14 mouse cellular contexts compared by ENCODE assay signal in the genomic region with DNA sequence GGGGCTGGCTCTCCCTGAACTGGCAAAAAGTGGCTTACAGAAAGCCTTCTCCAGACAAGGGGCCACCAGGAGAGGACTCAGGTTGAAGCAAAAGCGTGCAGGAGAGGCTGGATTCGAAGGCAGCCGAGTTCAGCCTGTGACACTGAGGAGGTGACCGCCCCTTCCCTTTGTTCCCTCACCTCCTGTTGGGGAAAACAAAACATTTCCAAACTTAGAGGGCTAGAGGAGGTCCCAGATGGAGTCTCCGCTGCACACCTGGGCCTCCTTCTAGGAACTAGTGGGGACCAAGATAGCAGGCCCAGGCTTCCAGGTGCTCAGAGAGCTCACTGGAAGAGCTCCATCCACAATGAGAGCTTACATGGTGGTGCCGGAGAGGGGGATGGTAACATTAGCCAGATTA.
DNase-seq lines count a peak whose midpoint lies in the region; ATAC-seq and TF ChIP-seq lines count a peak whose summit lies in the region.
"Had no signal": no experiment of that assay in that cellular context is flagged by ENCODE, and none has a peak within 500 bp of the region (broad histone marks: within the 10 kb centered on the region; RNA-seq: fewer than 3 reads in every experiment).

No protein-coding gene starts in this region.

- peaks cover 44% of the 10 kb centered on the region for H3K4me1 ChIP-seq in forebrain, embryonic 12.5 days
- H3K4me1 ChIP-seq in forebrain, postnatal 0 days (ENCODE audit: insufficient read depth): 0 out of 2 replicates have a peak, but pooled peaks cover 8% of the 10 kb centered on the region
- peaks cover 14% of the 10 kb centered on the region for H3K4me1 ChIP-seq in kidney, embryonic 16.5 days (ENCODE audit: insufficient read depth, low read length)
- peaks cover 11% of the 10 kb centered on the region for H3K4me1 ChIP-seq in ES-Bruce4 (ENCODE audit: control insufficient read depth, insufficient read depth, low read length)
- H3K4me1 ChIP-seq in limb, embryonic 12.5 days (replicated peaks): peaks cover 45% of the 10 kb centered on the region

- WGBS in forebrain, embryonic 12.5 days: 20% methylated on average over 6 of the region's 6 CpGs
- WGBS in forebrain, postnatal 0 days: 28% methylated on average over 6 of the region's 6 CpGs
- WGBS in kidney, embryonic 16.5 days: 73% methylated on average over 6 of the region's 6 CpGs
- WGBS in limb, embryonic 12.5 days: 64% methylated on average over 6 of the region's 6 CpGs

- H3K9ac ChIP-seq in forebrain, embryonic 12.5 days: no peak overlapping the region
- H3K9ac ChIP-seq in forebrain, postnatal 0 days: no peak overlapping the region
- no peak overlapping the region for H3K9ac ChIP-seq in kidney, embryonic 16.5 days (replicated peaks; ENCODE audit: low read length)
- no peak overlapping the region for H3K9ac ChIP-seq in ES-Bruce4 (ENCODE audit: low read depth, poor library complexity, severe bottlenecking)
- no peak overlapping the region for H3K9ac ChIP-seq in limb, embryonic 12.5 days (replicated peaks)
- H3K9ac ChIP-seq: hindbrain, embryonic 15.5 days; intestine, embryonic 15.5 days; liver, embryonic 14.5 days had no signal

- TF ChIP-seq POLR2A in ES-Bruce4 (IDR thresholded peaks at IDR 0.05; ENCODE audit: insufficient read depth, low read length): no peak

- no peak for DNase-seq in forebrain, postnatal 0 days
- no peak for DNase-seq in kidney, postnatal 25 days
- DNase-seq in embryo, embryonic 11 days: no peak
- DNase-seq in cerebellum, postnatal 25 days: no peak
- DNase-seq: cerebellum, adult 9-11 months; gastrocnemius, postnatal 25 days; right cerebral cortex, postnatal 4 days had no signal

- no peaks in the 10 kb centered on the region for H3K9me3 ChIP-seq in forebrain, embryonic 12.5 days
- no peaks in the 10 kb centered on the region for H3K9me3 ChIP-seq in forebrain, postnatal 0 days (ENCODE audit: low read length)
- H3K9me3 ChIP-seq in kidney, embryonic 16.5 days (ENCODE audit: low read length): no peaks in the 10 kb centered on the region
- H3K9me3 ChIP-seq in ES-Bruce4 (replicated peaks; ENCODE audit: control insufficient read depth, insufficient read depth, low read length, poor library complexity, severe bottlenecking): no peaks in the 10 kb centered on the region
- H3K9me3 ChIP-seq in limb, embryonic 12.5 days: no peaks in the 10 kb centered on the region
- H3K9me3 ChIP-seq: hindbrain, embryonic 15.5 days; intestine, embryonic 15.5 days had no signal

- TF ChIP-seq EP300 in ES-Bruce4 (IDR thresholded peaks at IDR 0.05; ENCODE audit: insufficient read depth, low read depth, low read length): 0 out of 2 replicates have a peak, but pooled peaks have one; percentile 15

- TF ChIP-seq CTCF in forebrain, postnatal 0 days (IDR thresholded peaks at IDR 0.05; ENCODE audit: low read depth): no peak
- TF ChIP-seq CTCF in ES-Bruce4 (IDR thresholded peaks at IDR 0.05; ENCODE audit: low read depth, low read length): no peak

- H3K27ac ChIP-seq in forebrain, embryonic 12.5 days: peak overlapping the region; percentile 65; the same call in 1 of the 2 replicates
- no peak overlapping the region for H3K27ac ChIP-seq in forebrain, postnatal 0 days (ENCODE audit: low read depth, low read length)
- peak overlapping the region; percentile 65; the same call in 1 of the 2 replicates for H3K27ac ChIP-seq in kidney, embryonic 16.5 days (ENCODE audit: low read length)
- H3K27ac ChIP-seq in ES-Bruce4 (ENCODE audit: insufficient read depth, low read length): no peak overlapping the region
- peak overlapping the region; percentile 71 for H3K27ac ChIP-seq in limb, embryonic 12.5 days
- H3K27ac ChIP-seq: hindbrain, embryonic 15.5 days; intestine, embryonic 15.5 days; liver, embryonic 14.5 days had no signal

- no peak for ATAC-seq in forebrain, embryonic 12.5 days (ENCODE audit: low FRiP score)
- ATAC-seq in forebrain, postnatal 0 days: no peak
- ATAC-seq in kidney, embryonic 16.5 days (ENCODE audit: low FRiP score, low TSS enrichment): no peak
- no peak for ATAC-seq in limb, embryonic 12.5 days (ENCODE audit: insufficient number of reproducible peaks, insufficient read depth, low FRiP score, low TSS enrichment, low read depth)

- H3K36me3 ChIP-seq in forebrain, embryonic 12.5 days (replicated peaks): no peaks in the 10 kb centered on the region
- H3K36me3 ChIP-seq in forebrain, postnatal 0 days (ENCODE audit: insufficient read depth): no peaks in the 10 kb centered on the region
- H3K36me3 ChIP-seq in kidney, embryonic 16.5 days (ENCODE audit: insufficient read depth, low read length): no peaks in the 10 kb centered on the region
- no peaks in the 10 kb centered on the region for H3K36me3 ChIP-seq in ES-Bruce4 (ENCODE audit: control insufficient read depth, insufficient read depth, low read length, poor library complexity, severe bottlenecking)
- no peaks in the 10 kb centered on the region for H3K36me3 ChIP-seq in limb, embryonic 12.5 days
- H3K36me3 ChIP-seq: hindbrain, embryonic 15.5 days; intestine, embryonic 15.5 days had no signal

- peak overlapping the region; percentile 6; the same call in 1 of the 2 replicates for H3K4me2 ChIP-seq in forebrain, embryonic 12.5 days
- no peak overlapping the region for H3K4me2 ChIP-seq in forebrain, postnatal 0 days (ENCODE audit: low read depth)
- no peak overlapping the region for H3K4me2 ChIP-seq in kidney, embryonic 16.5 days (replicated peaks; ENCODE audit: low read depth, low read length)
- peak overlapping the region; percentile 22; the same call in 1 of the 2 replicates for H3K4me2 ChIP-seq in limb, embryonic 12.5 days
- H3K4me2 ChIP-seq: hindbrain, embryonic 15.5 days had no signal

- peaks cover 23% of the 10 kb centered on the region for H3K27me3 ChIP-seq in forebrain, embryonic 12.5 days
- no peaks in the 10 kb centered on the region; the same call in 1 of the 2 replicates for H3K27me3 ChIP-seq in forebrain, postnatal 0 days (ENCODE audit: insufficient read depth, low read length)
- no peaks in the 10 kb centered on the region for H3K27me3 ChIP-seq in kidney, embryonic 16.5 days (ENCODE audit: insufficient read depth, low read length)
- H3K27me3 ChIP-seq in ES-Bruce4 (ENCODE audit: control insufficient read depth, insufficient read depth, low read length, poor library complexity, severe bottlenecking): no peaks in the 10 kb centered on the region
- H3K27me3 ChIP-seq in limb, embryonic 12.5 days: no peaks in the 10 kb centered on the region
- H3K27me3 ChIP-seq: hindbrain, embryonic 15.5 days; intestine, embryonic 15.5 days had no signal

- no peak overlapping the region for H3K4me3 ChIP-seq in forebrain, embryonic 12.5 days (replicated peaks)
- no peak overlapping the region for H3K4me3 ChIP-seq in forebrain, postnatal 0 days (ENCODE audit: low read depth, low read length)
- H3K4me3 ChIP-seq in kidney, embryonic 16.5 days (ENCODE audit: low read length): no peak overlapping the region
- no peak overlapping the region for H3K4me3 ChIP-seq in ES-Bruce4 (ENCODE audit: low read depth, low read length)
- no peak overlapping the region for H3K4me3 ChIP-seq in limb, embryonic 12.5 days (replicated peaks)
- H3K4me3 ChIP-seq: hindbrain, embryonic 15.5 days; intestine, embryonic 15.5 days had no signal

Comparison
In these comparisons a context has a peak if more than half of its experiments do, and no peak if none do; other contexts are left out.
1. H3K27ac ChIP-seq: peak in forebrain, embryonic 12.5 days (single experiment), kidney, embryonic 16.5 days (single experiment) and limb, embryonic 12.5 days (single experiment); none in forebrain, postnatal 0 days (single experiment) and ES-Bruce4 (single experiment).
2. H3K4me2 ChIP-seq: peak in forebrain, embryonic 12.5 days (single experiment) and limb, embryonic 12.5 days (single experiment); none in forebrain, postnatal 0 days (single experiment) and kidney, embryonic 16.5 days (single experiment).